Mouse (Mus musculus) midbrain, embryonic 12.5 days (tissue): ENCODE measurements at regions not wholly inside any gene's neighbourhood (a gene's known extent, or its start where the extent isn't known, plus 50 kb on each side); places are given as distances from the start of the nearest gene placed in this dataset.
A peak's percentile ranks its signal among the peaks of the same experiment; 100 is the strongest.

ENCODE experiments used
- ATAC-seq: fragments of 200-750 bp; cut with Nextera tagmentation; 2 replicates; pipeline ENCODE4 v1.8.0; 2017; ENCODE audit warnings: low read depth, moderate TSS enrichment, moderate library complexity; ENCODE audit not compliant: low FRiP score
- H3K27ac ChIP-seq: fragments of 300-500 bp; sonication (generic); replicated peaks from 2 replicates; pipeline ENCODE4 v1.5.1; 2016; ENCODE audit warnings: mild to moderate bottlenecking
- H3K27me3 ChIP-seq: fragments of 300-500 bp; sonication (generic); 2 replicates; pipeline ENCODE4 v1.6.1; 2016; ENCODE audit warnings: mild to moderate bottlenecking
- H3K36me3 ChIP-seq: fragments of 300-500 bp; sonication (generic); 2 replicates; pipeline ENCODE4 v1.6.1; 2016
- H3K4me1 ChIP-seq: fragments of 300-500 bp; sonication (generic); 2 replicates; pipeline ENCODE4 v1.6.1; 2016
- H3K4me2 ChIP-seq: fragments of 300-500 bp; sonication (generic); replicated peaks from 2 replicates; pipeline ENCODE4 v1.6.1; 2016; ENCODE audit warnings: mild to moderate bottlenecking, moderate library complexity
- H3K4me3 ChIP-seq: fragments of 300-500 bp; sonication (generic); 2 replicates; pipeline ENCODE4 v1.5.1; 2016; ENCODE audit warnings: mild to moderate bottlenecking
- H3K9ac ChIP-seq: fragments of 300-500 bp; sonication (generic); replicated peaks from 2 replicates; pipeline ENCODE4 v1.6.1; 2016; ENCODE audit warnings: mild to moderate bottlenecking, moderate library complexity
- H3K9me3 ChIP-seq: fragments of 300-500 bp; sonication (generic); 2 replicates; pipeline ENCODE4 v1.6.1; 2016; ENCODE audit warnings: mild to moderate bottlenecking
- WGBS: fragments of 180-500 bp; shearing (Covaris S2); methylation state at CpG from one replicate; pipeline ENCODE4 v1.1.7; 2016; 5-methylcytosine and 5-hydroxymethylcytosine counted together

GRCm38 (mm10) chr9:91803372-91803961 is 389.3 kb upstream of the Plscr5 start:
- Histone ChIP-seq H3K9ac (no peak overlapping the region), H3K4me1 (no peaks in the 10 kb centered on the region), H3K27me3 (no peaks in the 10 kb centered on the region), H3K27ac (no peak overlapping the region), H3K4me2 (no peak overlapping the region), H3K9me3 (no peaks in the 10 kb centered on the region), H3K36me3 (no peaks in the 10 kb centered on the region), H3K4me3 (no peak overlapping the region)
- WGBS, result 82% methylated on average over 3 of the region's 3 CpGs
- ATAC-seq, result no peak

DNA sequence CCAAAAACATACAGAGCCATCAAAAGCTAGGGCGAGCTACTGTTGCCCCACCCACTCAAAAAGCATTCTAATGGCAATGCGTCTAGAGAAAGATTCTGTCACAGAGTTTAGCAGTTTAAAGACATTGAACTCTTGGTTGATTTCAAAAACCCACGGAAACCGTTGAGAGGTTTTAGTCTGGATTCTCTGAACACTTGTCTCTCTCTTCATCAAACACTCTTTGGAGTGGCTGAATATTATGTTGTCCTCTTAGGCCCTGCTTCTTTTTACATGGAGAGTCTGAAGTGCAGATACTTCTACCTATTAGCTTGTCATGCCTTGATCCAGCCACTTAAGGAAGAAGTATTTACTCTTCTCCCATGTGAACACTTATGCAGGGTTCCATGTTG is 393.9 kb upstream of the Plscr5 start:
- Histone ChIP-seq H3K9ac (no peak overlapping the region), H3K27ac (no peak overlapping the region), H3K36me3 (no peaks in the 10 kb centered on the region), H3K4me2 (no peak overlapping the region), H3K4me3 (no peak overlapping the region), H3K27me3 (no peaks in the 10 kb centered on the region), H3K4me1 (no peaks in the 10 kb centered on the region), H3K9me3 (no peaks in the 10 kb centered on the region)
- no peak for ATAC-seq
- 91% methylated on average over 4 of the region's 4 CpGs for WGBS

DNA sequence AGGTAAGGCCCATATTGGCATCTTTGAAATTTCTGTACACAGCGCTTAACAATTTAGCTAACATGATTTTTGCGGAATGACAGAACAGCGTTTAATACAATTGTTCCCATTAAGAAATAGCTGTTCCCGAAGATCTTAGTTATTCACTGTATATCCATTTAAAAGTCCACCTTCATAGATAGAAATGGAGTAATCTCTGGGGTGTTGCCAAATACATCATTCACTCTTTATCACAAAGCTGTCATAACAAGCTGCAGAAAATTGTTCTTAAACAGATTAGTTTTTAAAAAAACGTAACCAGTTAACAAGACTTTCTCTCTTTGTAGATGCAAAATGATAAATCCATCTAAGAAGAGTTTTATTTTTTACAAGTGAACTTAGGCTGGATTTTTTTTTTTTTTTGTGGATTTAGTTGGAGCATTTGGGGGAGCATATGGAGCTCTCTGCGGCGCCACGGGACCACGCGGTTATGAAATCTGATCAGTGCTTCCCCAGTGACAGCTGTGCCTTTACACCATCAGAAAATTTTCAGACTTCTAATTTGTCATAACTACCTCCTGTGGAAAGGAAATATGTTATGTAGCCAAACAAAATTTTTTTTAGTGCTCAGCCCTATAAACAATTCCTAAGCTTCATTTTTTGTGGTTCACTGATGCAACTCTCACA is 394.4 kb upstream of the Plscr5 start:
- no peak for ATAC-seq
- 95% methylated on average over 10 of the region's 10 CpGs for WGBS
- H3K4me1 ChIP-seq, result no peaks in the 10 kb centered on the region
- no peak overlapping the region for H3K9ac ChIP-seq
- H3K4me3 ChIP-seq, result no peak overlapping the region
- no peaks in the 10 kb centered on the region for H3K27me3 ChIP-seq
- H3K4me2 ChIP-seq, result no peak overlapping the region
- H3K9me3 ChIP-seq, result no peaks in the 10 kb centered on the region
- no peaks in the 10 kb centered on the region for H3K36me3 ChIP-seq
- H3K27ac ChIP-seq, result no peak overlapping the region

GRCm38 (mm10) chr9:91796976-91797375 is 395.8 kb upstream of the Plscr5 start:
- Histone ChIP-seq H3K27ac (no peak overlapping the region), H3K36me3 (no peaks in the 10 kb centered on the region), H3K4me1 (no peaks in the 10 kb centered on the region), H3K27me3 (no peaks in the 10 kb centered on the region), H3K4me2 (no peak overlapping the region), H3K9me3 (no peaks in the 10 kb centered on the region), H3K4me3 (no peak overlapping the region), H3K9ac (no peak overlapping the region)
- ATAC-seq, result no peak
- WGBS, result 91% methylated on average over 4 of the region's 4 CpGs

DNA sequence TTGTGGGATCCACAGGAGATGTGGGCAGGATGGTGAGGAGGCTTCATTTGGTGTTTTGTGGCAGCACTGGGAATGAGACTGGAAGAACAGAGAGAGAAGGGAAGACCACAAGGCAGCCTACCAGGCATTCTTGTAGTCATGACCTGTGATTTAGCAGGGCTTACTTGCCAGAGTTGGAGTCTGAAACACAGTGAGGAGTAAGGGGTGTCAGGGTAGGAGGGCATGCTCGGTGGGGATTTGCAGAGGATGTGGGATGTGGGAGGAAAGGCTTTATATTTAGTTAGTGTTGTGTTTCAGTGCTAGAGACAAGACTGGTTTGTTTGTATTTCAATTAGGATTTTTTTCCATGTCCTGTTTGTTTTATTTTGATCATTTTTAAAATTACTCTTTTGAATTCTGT is 387.3 kb upstream of the Zic1 start:
- ATAC-seq, result no peak
- Histone ChIP-seq H3K9ac (no peak overlapping the region), H3K4me3 (no peak overlapping the region), H3K27me3 (no peaks in the 10 kb centered on the region), H3K27ac (no peak overlapping the region), H3K36me3 (no peaks in the 10 kb centered on the region), H3K4me1 (no peaks in the 10 kb centered on the region), H3K4me2 (no peak overlapping the region), H3K9me3 (no peaks in the 10 kb centered on the region)
- WGBS, result 67% methylated on average over 1 of the region's 1 CpGs

DNA sequence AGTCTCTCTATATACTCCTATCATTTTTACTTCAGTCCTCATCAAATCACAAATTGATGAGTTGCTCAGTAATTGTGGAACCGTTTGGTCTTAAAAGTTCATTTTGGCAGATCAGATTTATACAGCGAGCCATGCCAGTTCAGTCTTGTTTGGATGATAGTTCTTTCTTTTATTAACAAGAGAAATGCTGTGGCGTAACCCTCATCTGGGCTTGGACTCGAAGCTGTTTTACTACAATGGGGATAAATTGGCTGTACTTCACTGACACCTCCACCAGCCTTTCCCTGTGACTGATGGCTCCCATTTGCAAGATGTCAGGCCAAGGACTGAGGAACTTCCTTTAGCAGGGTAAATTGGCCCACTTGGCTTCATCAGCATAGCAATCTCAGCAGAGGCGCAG is 345.5 kb upstream of the Zic1 start:
- Histone ChIP-seq H3K36me3 (no peaks in the 10 kb centered on the region), H3K4me1 (no peaks in the 10 kb centered on the region), H3K9me3 (no peaks in the 10 kb centered on the region), H3K27me3 (no peaks in the 10 kb centered on the region), H3K4me2 (no peak overlapping the region), H3K27ac (no peak overlapping the region), H3K9ac (no peak overlapping the region), H3K4me3 (no peak overlapping the region)
- no peak for ATAC-seq
- WGBS, result 89% methylated on average over 5 of the region's 5 CpGs

- Histone ChIP-seq H3K4me1 (no peaks in the 10 kb centered on the region), H3K9me3 (no peaks in the 10 kb centered on the region), H3K27me3 (no peaks in the 10 kb centered on the region), H3K9ac (no peak overlapping the region), H3K4me3 (no peak overlapping the region), H3K36me3 (no peaks in the 10 kb centered on the region), H3K4me2 (no peak overlapping the region), H3K27ac (no peak overlapping the region)
- peak; percentile 84 for ATAC-seq
- 70% methylated on average over 6 of the region's 6 CpGs for WGBS
Observed at GRCm38 (mm10) chr9:91680859-91681258, 315.2 kb upstream of the Zic1 start.

GRCm38 (mm10) chr9:91666667-91667066 is 301.1 kb upstream of the Zic1 start:
- no peaks in the 10 kb centered on the region for H3K9me3 ChIP-seq
- H3K36me3 ChIP-seq, result no peaks in the 10 kb centered on the region
- H3K27ac ChIP-seq, result no peak overlapping the region
- WGBS, result 65% methylated on average over 1 of the region's 1 CpGs
- H3K4me1 ChIP-seq, result no peaks in the 10 kb centered on the region
- no peak overlapping the region for H3K4me2 ChIP-seq
- no peak for ATAC-seq
- H3K27me3 ChIP-seq, result no peaks in the 10 kb centered on the region
- H3K9ac ChIP-seq, result no peak overlapping the region
- no peak overlapping the region for H3K4me3 ChIP-seq

DNA sequence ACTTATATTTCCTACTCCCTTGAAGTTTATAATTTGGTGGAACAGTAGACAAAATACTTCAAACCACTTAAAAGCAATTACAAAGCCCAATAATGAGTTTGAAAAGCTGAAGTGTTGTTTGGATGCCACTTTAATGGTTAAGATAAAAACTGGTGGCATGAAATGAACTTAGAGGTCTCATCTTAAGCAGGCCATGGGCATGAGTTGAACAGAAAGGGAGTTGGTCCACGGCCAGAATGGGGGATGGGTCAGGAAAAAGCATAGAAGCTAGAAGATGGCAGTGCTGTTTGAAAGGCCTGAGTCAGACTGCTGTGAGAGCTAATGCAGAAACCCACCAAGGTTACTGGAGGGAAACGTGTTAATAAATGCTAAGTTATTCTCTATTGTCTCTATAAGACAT is 294.5 kb upstream of the Zic1 start:
- Histone ChIP-seq H3K9ac (no peak overlapping the region), H3K4me2 (no peak overlapping the region), H3K27me3 (no peaks in the 10 kb centered on the region), H3K4me1 (no peaks in the 10 kb centered on the region), H3K27ac (no peak overlapping the region), H3K4me3 (no peak overlapping the region), H3K36me3 (no peaks in the 10 kb centered on the region), H3K9me3 (no peaks in the 10 kb centered on the region)
- no peak for ATAC-seq
- 81% methylated on average over 2 of the region's 2 CpGs for WGBS

- H3K36me3 ChIP-seq, result no peaks in the 10 kb centered on the region
- ATAC-seq, result peak; percentile 34; the same call in 1 of the 2 replicates
- no peak overlapping the region for H3K4me3 ChIP-seq
- H3K27me3 ChIP-seq, result no peaks in the 10 kb centered on the region
- no peaks in the 10 kb centered on the region for H3K4me1 ChIP-seq
- H3K4me2 ChIP-seq, result no peak overlapping the region
- no peak overlapping the region for H3K9ac ChIP-seq
- no peaks in the 10 kb centered on the region for H3K9me3 ChIP-seq
- H3K27ac ChIP-seq, result no peak overlapping the region
- WGBS, result 44% methylated on average over 4 of the region's 4 CpGs
Observed at GRCm38 (mm10) chr9:91654071-91654470, 288.5 kb upstream of the Zic1 start.

- H3K4me2 ChIP-seq, result no peak overlapping the region
- H3K9me3 ChIP-seq, result no peaks in the 10 kb centered on the region
- H3K36me3 ChIP-seq, result no peaks in the 10 kb centered on the region
- WGBS, result 68% methylated on average over 8 of the region's 8 CpGs
- no peak overlapping the region for H3K4me3 ChIP-seq
- ATAC-seq, result no peak
- H3K27me3 ChIP-seq, result no peaks in the 10 kb centered on the region
- H3K4me1 ChIP-seq, result no peaks in the 10 kb centered on the region
- no peak overlapping the region for H3K27ac ChIP-seq
- no peak overlapping the region for H3K9ac ChIP-seq
Observed at GRCm38 (mm10) chr9:91652384-91653100, 286.9 kb upstream of the Zic1 start.

DNA sequence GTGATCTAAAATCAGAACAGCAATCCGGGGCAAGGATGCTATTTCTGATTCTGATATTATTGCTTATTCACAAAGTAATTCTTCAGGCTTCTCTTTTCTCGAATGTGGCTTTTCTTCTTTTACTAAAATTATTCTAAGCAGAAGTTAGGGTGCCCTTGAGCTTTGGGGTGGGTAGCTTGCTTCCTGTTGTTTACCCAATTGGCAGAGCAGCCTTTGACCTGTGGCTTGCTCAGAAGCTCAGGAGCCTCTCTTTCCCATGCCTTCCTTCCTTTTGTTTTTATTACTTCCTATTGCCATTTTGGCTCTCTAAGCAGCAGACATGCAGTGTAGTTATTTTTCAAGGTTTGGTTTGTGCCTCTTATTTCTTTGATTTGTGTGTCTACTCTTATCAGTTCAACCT is 244.8 kb upstream of the Zic1 start:
- Histone ChIP-seq H3K36me3 (no peaks in the 10 kb centered on the region), H3K9ac (no peak overlapping the region), H3K4me2 (no peak overlapping the region), H3K27me3 (no peaks in the 10 kb centered on the region), H3K27ac (no peak overlapping the region), H3K4me1 (peaks cover 3% of the 10 kb centered on the region; the same call in 1 of the 2 replicates), H3K9me3 (no peaks in the 10 kb centered on the region), H3K4me3 (no peak overlapping the region)
- no peak for ATAC-seq
- WGBS, result 86% methylated on average over 2 of the region's 2 CpGs
